Mouse (Mus musculus) stomach, postnatal 0 days (tissue): Measurements from ENCODE around the gene Cyb561. TPM values are rescaled to one million over a fixed set of nuclear protein-coding genes. Genes with fewer than 3 reads are reported as not detected.

ENCODE experiments used
- ATAC-seq: fragments of 200-750 bp; cut with Nextera tagmentation; 2 replicates; pipeline ENCODE4 v1.8.0; 2017; ENCODE audit not compliant: low FRiP score, low TSS enrichment
- DNase-seq: peaks from one replicate; pipeline ENCODE4 v3.0.0-alpha.2; 2016; ENCODE audit warnings: low spot score
- H3K27ac ChIP-seq: fragments of 300-500 bp; sonication (generic); replicated peaks from 2 replicates; pipeline ENCODE4 v1.5.1; 2014; ENCODE audit warnings: mild to moderate bottlenecking, control low read depth
- H3K27me3 ChIP-seq: fragments of 300-500 bp; sonication (generic); 2 replicates; pipeline ENCODE4 v1.6.1; 2014; ENCODE audit warnings: low read length; ENCODE audit not compliant: control insufficient read depth, insufficient read depth
- H3K36me3 ChIP-seq: fragments of 300-500 bp; sonication (generic); 2 replicates; pipeline ENCODE4 v1.6.1; 2014; ENCODE audit warnings: low read length, mixed read lengths; ENCODE audit not compliant: control insufficient read depth, insufficient read depth
- H3K4me1 ChIP-seq: fragments of 300-500 bp; sonication (generic); replicated peaks from 2 replicates; pipeline ENCODE4 v1.6.1; 2014; ENCODE audit warnings: antibody characterized with exemption; ENCODE audit not compliant: control insufficient read depth, insufficient read depth
- H3K4me2 ChIP-seq: fragments of 300-500 bp; sonication (generic); replicated peaks from 2 replicates; pipeline ENCODE4 v1.6.1; 2014; ENCODE audit warnings: low read depth, mild to moderate bottlenecking, control low read depth, moderate library complexity
- H3K4me3 ChIP-seq: fragments of 300-500 bp; sonication (generic); 2 replicates; pipeline ENCODE4 v1.5.1; 2014; ENCODE audit warnings: low read depth, low read length, control low read depth
- H3K9ac ChIP-seq: fragments of 300-500 bp; sonication (generic); 2 replicates; pipeline ENCODE4 v1.6.1; 2014; ENCODE audit warnings: mild to moderate bottlenecking, low read length, control low read depth, mixed read lengths
- H3K9me3 ChIP-seq: fragments of 300-500 bp; sonication (generic); 2 replicates; pipeline ENCODE4 v1.6.1; 2016; ENCODE audit warnings: low read length; ENCODE audit not compliant: control insufficient read depth
- CTCF ChIP-seq: IDR thresholded peaks from 2 replicates; pipeline ENCODE4 v1.5.1; 2016; ENCODE audit warnings: antibody characterized with exemption, low read depth, mild to moderate bottlenecking, moderate library complexity
- EP300 ChIP-seq: optimal IDR thresholded peaks from 2 replicates; pipeline ENCODE3; 2016; ENCODE audit warnings: antibody characterized with exemption
- WGBS: fragments of 180-500 bp; shearing (Covaris S2); extraction: QIAGEN DNeasy Blood & Tissue Kit; methylation state at CpG from one replicate; pipeline ENCODE4 v1.1.7; 2014; 5-methylcytosine and 5-hydroxymethylcytosine counted together
- polyA plus RNA-seq: library from polyadenylated mRNA; unstranded; fragments of >200 nt; fragmentation: Nextera tagmentation; extraction: Ambion mirVana; gene quantifications from 2 replicates; pipeline ENCODE4 v1.2.1, GENCODE M21; 2015

Cyb561 gene
- polyA plus RNA-seq, 1 experiment from 2014 or later, result 56.1 TPM

DNA sequence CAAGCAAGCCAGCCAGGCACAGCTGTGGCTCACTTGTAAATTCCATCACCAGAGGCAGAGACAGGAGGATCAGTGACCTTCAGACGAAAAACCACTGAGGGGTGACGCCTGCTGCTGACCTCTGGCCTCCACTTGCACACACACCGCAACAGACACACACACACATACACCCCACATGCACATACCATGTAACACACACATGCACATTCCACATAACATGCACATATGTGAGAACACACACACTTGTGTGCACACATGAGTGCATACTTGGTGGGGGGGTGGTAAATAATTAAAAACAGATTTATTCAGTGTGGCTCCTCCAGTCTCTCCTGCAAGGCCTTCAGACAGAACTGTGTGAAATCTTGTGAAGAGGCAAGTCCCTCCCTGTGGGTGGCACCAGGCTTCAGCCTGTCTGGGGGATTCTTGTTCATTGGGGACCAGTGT lies 1.5 kb downstream of the Cyb561 start:
- TF ChIP-seq CTCF (no peak), EP300 (no peak)
- Histone ChIP-seq H3K4me3 (no peak overlapping the region), H3K9me3 (no peaks in the 10 kb centered on the region), H3K27me3 (no peaks in the 10 kb centered on the region), H3K4me2 (no peak overlapping the region), H3K9ac (no peak overlapping the region), H3K27ac (no peak overlapping the region), H3K4me1 (no peaks in the 10 kb centered on the region; the same call in 1 of the 2 replicates), H3K36me3 (no peaks in the 10 kb centered on the region)
- 62% methylated on average over 3 of the region's 3 CpGs for WGBS
- no peak for DNase-seq
- ATAC-seq, result no peak

- WGBS, result 47% methylated on average over 4 of the region's 4 CpGs
- H3K9ac ChIP-seq, result no peak overlapping the region
Observed at GRCm38 (mm10) chr11:105950519-105950918, 2.6 kb downstream of the Cyb561 start.

GRCm38 (mm10) chr11:105948255-105948654 lies 4.9 kb downstream of the Cyb561 start:
- no peak for DNase-seq
- WGBS, result 62% methylated on average over 2 of the region's 2 CpGs
- no peak for TF ChIP-seq EP300
- no peak for TF ChIP-seq CTCF

More at GRCm38 (mm10) chr11:105950519-105950918, 2.6 kb downstream of the Cyb561 start:
- no peak for TF ChIP-seq EP300
- TF ChIP-seq CTCF, result no peak
- Histone ChIP-seq H3K9me3 (no peaks in the 10 kb centered on the region), H3K36me3 (no peaks in the 10 kb centered on the region), H3K27me3 (no peaks in the 10 kb centered on the region), H3K4me2 (no peak overlapping the region), H3K4me1 (peaks cover 2% of the 10 kb centered on the region; the same call in 1 of the 2 replicates), H3K4me3 (no peak overlapping the region), H3K27ac (no peak overlapping the region)
- peak; percentile 65 for DNase-seq
- 0 out of 2 replicates have a peak, but pooled peaks have one; percentile 63 for ATAC-seq

GRCm38 (mm10) chr11:105946694-105947154 lies 6.4 kb downstream of the Cyb561 start:
- H3K9ac ChIP-seq, result no peak overlapping the region
- no peaks in the 10 kb centered on the region for H3K27me3 ChIP-seq
- no peak overlapping the region; the same call in 1 of the 2 replicates for H3K4me2 ChIP-seq
- TF ChIP-seq CTCF, result no peak
- TF ChIP-seq EP300, result no peak
- H3K4me3 ChIP-seq, result no peak overlapping the region
- ATAC-seq, result peak; percentile 18; the same call in 1 of the 2 replicates
- no peaks in the 10 kb centered on the region for H3K36me3 ChIP-seq
- WGBS, result 29% methylated on average over 11 of the region's 11 CpGs
- peaks cover 6% of the 10 kb centered on the region for H3K4me1 ChIP-seq
- no peaks in the 10 kb centered on the region for H3K9me3 ChIP-seq
- peak overlapping the region; percentile 71 for H3K27ac ChIP-seq
- peak; percentile 48 for DNase-seq

More at GRCm38 (mm10) chr11:105948255-105948654, 4.9 kb downstream of the Cyb561 start:
- H3K9ac ChIP-seq, result no peak overlapping the region
- no peak overlapping the region for H3K4me2 ChIP-seq
- ATAC-seq, result no peak
- no peaks in the 10 kb centered on the region for H3K27me3 ChIP-seq
- H3K9me3 ChIP-seq, result no peaks in the 10 kb centered on the region
- no peaks in the 10 kb centered on the region for H3K36me3 ChIP-seq
- no peak overlapping the region for H3K4me3 ChIP-seq
- no peak overlapping the region for H3K27ac ChIP-seq
- peaks cover 6% of the 10 kb centered on the region for H3K4me1 ChIP-seq

DNA sequence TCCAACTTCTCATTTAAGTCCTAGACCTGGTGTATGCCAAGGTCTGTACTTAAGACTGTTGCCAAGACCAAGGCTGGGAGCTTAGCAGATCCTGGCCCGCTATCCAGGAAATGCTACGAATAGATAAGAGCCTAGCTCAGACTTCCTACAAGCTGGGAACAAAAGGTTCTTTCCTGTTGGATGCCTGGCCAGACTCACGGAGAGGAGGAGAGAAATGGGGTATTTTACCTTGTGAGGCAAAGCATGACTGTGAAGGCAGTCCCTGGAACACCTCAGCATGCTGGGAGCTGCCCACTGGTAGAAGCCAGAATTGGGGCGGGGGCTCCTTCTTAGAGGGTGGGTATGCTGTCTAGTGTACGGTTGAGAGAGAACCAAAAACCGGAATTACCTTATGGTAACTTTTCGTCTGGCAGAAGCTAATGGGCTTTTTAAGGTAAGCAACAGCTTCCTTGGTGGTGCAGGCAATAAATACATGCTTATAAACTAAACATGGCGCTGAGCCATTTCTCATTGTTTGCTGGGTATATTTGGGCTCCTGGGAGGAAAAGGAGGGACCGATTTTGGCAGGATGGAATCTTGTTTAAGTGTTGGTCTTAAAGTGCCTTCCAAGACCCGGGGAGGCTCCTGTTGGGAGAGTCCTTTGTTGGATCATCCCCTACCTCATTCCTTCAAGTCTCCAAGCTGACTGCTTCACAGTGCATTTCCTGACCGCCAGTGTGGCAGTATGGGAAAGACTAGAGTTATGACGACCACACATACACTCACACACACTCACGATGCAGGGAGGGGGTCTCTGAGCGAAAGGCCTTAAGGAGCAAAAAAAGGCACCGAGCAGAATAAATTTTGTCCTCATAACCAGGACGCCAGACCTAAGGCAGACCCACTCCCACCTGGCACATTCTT lies 8.1 kb downstream of the Cyb561 start:
- peak; percentile 36 for DNase-seq
- Histone ChIP-seq H3K36me3 (no peaks in the 10 kb centered on the region), H3K27me3 (no peaks in the 10 kb centered on the region), H3K4me2 (peak overlapping the region; percentile 95), H3K27ac (peak overlapping the region; percentile 94), H3K4me1 (peaks cover 6% of the 10 kb centered on the region), H3K4me3 (peak overlapping the region; percentile 64), H3K9ac (no peak overlapping the region), H3K9me3 (no peaks in the 10 kb centered on the region)
- 52% methylated on average over 16 of the region's 16 CpGs for WGBS
- peak; percentile 55 for ATAC-seq
- TF ChIP-seq CTCF (no peak), EP300 (no peak)

DNA sequence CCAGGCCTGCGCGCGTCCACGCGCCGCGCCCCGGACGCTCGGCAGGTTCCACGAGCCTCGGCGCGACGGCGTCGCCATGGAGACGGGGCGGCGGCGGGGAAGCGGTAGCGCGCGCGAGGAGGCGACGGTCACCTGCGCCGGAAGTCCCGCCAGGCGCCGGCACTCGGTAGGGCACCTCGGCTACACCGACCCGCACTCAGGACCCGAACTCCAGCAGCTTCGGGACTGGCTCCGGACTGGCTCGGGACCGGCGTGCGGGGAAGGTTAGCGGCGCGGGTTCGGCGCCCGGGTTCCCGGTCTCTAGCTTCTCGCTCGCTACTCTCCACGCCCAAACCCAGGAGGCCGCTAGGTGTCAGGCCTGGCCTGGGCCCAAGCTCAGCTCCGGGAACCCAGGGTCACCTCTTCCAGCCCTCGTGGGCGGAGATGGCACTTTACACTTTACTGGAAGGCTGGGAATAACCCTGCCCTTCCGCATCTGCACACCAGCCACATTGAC lies 9.0 kb downstream of the Cyb561 start:
- Histone ChIP-seq H3K27ac (peak overlapping the region; percentile 94), H3K9me3 (no peaks in the 10 kb centered on the region), H3K36me3 (no peaks in the 10 kb centered on the region), H3K4me2 (peak overlapping the region; percentile 95), H3K4me3 (peak overlapping the region; percentile 64), H3K9ac (peak overlapping the region; percentile 77), H3K4me1 (peaks cover 6% of the 10 kb centered on the region), H3K27me3 (no peaks in the 10 kb centered on the region)
- under 1% methylated on average over 56 of the region's 59 CpGs for WGBS
- TF ChIP-seq CTCF (peak; percentile 71), EP300 (no peak)
- DNase-seq (peak; percentile 87), ATAC-seq (peak; percentile 74)
